Mouse (Mus musculus): ENCODE data around the gene Cep57l1. TPM values are rescaled to one million over a fixed set of nuclear protein-coding genes. Genes with fewer than 3 reads are reported as not detected.

Cep57l1 gene
- polyA plus RNA-seq, 1 experiment from 2014 or later, result 24.8 TPM

Small RNA genes lying within 50 kb of the gene (microRNA-seq; reads per million reads assigned to microRNA genes)
- gene Mir3473b, result not detected

Other genes with a start within 250 kb of the Cep57l1 start
- gene Ccdc162, start 93.2 kb downstream of the Cep57l1 start, polyA plus RNA-seq (2015; fragmentation: Nextera tagmentation; extraction: Ambion mirVana), result 0.47 and 0.75 TPM in 2 replicates
- 34.3 and 35.1 TPM in 2 replicates for gene Sesn1, start 64 bp upstream of the Cep57l1 start, polyA plus RNA-seq (2015; fragmentation: Nextera tagmentation; extraction: Ambion mirVana)
- 0.86 and 1.1 TPM in 2 replicates for gene Armc2, start 208.6 kb upstream of the Cep57l1 start, polyA plus RNA-seq (2015; fragmentation: Nextera tagmentation; extraction: Ambion mirVana)

Data from kidney, embryonic 15.5 days (tissue).